Mouse (Mus musculus) MEL (cell line): ENCODE measurements at regions not wholly inside any gene's neighbourhood (a gene's known extent, or its start where the extent isn't known, plus 50 kb on each side); places are given as distances from the start of the nearest gene placed in this dataset.
A peak's percentile ranks its signal among the peaks of the same experiment; 100 is the strongest.

Experiments used
- DNase-seq: peaks from one replicate; pipeline ENCODE4 v3.0.0; 2011; ENCODE audit warnings: low read depth, low spot score
- H3K27ac ChIP-seq: 2 replicates; pipeline ENCODE4 v1.5.1; 2012; ENCODE audit warnings: low read depth, mild to moderate bottlenecking, control low read depth, low read length, moderate library complexity; ENCODE audit not compliant: control insufficient read depth
- H3K27me3 ChIP-seq, 2 experiments: fragments of 150-350 bp in 1 of 2; sonication (generic) in 1 of 2; 2 replicates each; pipeline ENCODE4 v1.6.1; 2012; ENCODE audit warnings: low read length in 2 of 2, mild to moderate bottlenecking in 2 of 2, improper control_type of control experiment in 1 of 2, moderate library complexity in 1 of 2; ENCODE audit not compliant: insufficient read depth in 2 of 2, control insufficient read depth in 1 of 2
- H3K36me3 ChIP-seq, 2 experiments: 2 replicates each; pipeline ENCODE4 v1.6.1; 2012 to 2014; ENCODE audit warnings: low read length in 2 of 2, improper control_type of control experiment in 1 of 2, inconsistent platforms in 1 of 2, mild to moderate bottlenecking in 1 of 2; ENCODE audit not compliant: insufficient read depth in 2 of 2, control insufficient read depth in 1 of 2
- H3K4me1 ChIP-seq, 2 experiments: fragments of 150-350 bp in 1 of 2; sonication (generic) in 1 of 2; 2 replicates each; pipeline ENCODE4 v1.6.1; 2012; ENCODE audit warnings: low read length in 2 of 2, improper control_type of control experiment in 1 of 2, mild to moderate bottlenecking in 1 of 2; ENCODE audit not compliant: insufficient read depth in 2 of 2, control insufficient read depth in 1 of 2
- H3K4me3 ChIP-seq, 2 experiments: fragments of 150-350 bp in 1 of 2; sonication (generic) in 1 of 2; 2 replicates each; pipeline ENCODE4 v1.5.1; 2012; ENCODE audit warnings: low read depth in 2 of 2, low read length in 2 of 2, mild to moderate bottlenecking in 2 of 2, moderate library complexity in 2 of 2, control low read depth in 1 of 2, improper control_type of control experiment in 1 of 2; ENCODE audit not compliant: control insufficient read depth in 1 of 2, insufficient read depth in 1 of 2
- H3K79me2 ChIP-seq: 2 replicates; pipeline ENCODE4 v1.6.1; 2012; ENCODE audit warnings: mild to moderate bottlenecking, low read length, moderate library complexity; ENCODE audit not compliant: control insufficient read depth, poor library complexity, insufficient read depth
- H3K9ac ChIP-seq: 2 replicates; pipeline ENCODE4 v1.6.1; 2012; ENCODE audit warnings: low read depth, mild to moderate bottlenecking, control low read depth, low read length, moderate library complexity; ENCODE audit not compliant: control insufficient read depth, poor library complexity, severe bottlenecking
- H3K9me3 ChIP-seq: fragments of 150-350 bp; sonication (generic); replicated peaks from 2 replicates; pipeline ENCODE4 v1.6.1; 2012; ENCODE audit warnings: mild to moderate bottlenecking, low read length, improper control_type of control experiment, moderate library complexity; ENCODE audit not compliant: insufficient read depth
- CTCF ChIP-seq, 3 experiments: IDR thresholded peaks in 2 of 3; conservative IDR thresholded peaks in 1 of 3; 2 replicates each; pipeline ENCODE4 v1.5.1; 2011 to 2012; ENCODE audit warnings: low read length in 3 of 3, low read depth in 2 of 3, mild to moderate bottlenecking in 2 of 3, improper control_type of control experiment in 1 of 3, inconsistent platforms in 1 of 3, mixed read lengths in 1 of 3, moderate library complexity in 1 of 3; ENCODE audit not compliant: control insufficient read depth in 1 of 3, insufficient read depth in 1 of 3, poor library complexity in 1 of 3, severe bottlenecking in 1 of 3
- ETS1 ChIP-seq: IDR thresholded peaks from 2 replicates; pipeline ENCODE4 v1.6.1; 2012; ENCODE audit warnings: low read depth, mild to moderate bottlenecking, inconsistent platforms, low read length, improper control_type of control experiment, moderate library complexity
- GATA1 ChIP-seq: IDR thresholded peaks from 2 replicates; pipeline ENCODE4 v1.6.1; 2011; ENCODE audit warnings: low read depth, low read length, improper control_type of control experiment
- JUND ChIP-seq: IDR thresholded peaks from 2 replicates; pipeline ENCODE4 v1.6.1; 2011; ENCODE audit warnings: low read depth, mild to moderate bottlenecking, improper control_type of control experiment, low read length
- KAT2A ChIP-seq: conservative IDR thresholded peaks from 2 replicates; pipeline ENCODE4 v1.6.1; 2012; ENCODE audit warnings: low read depth, low read length, improper control_type of control experiment, inconsistent platforms
- MAX ChIP-seq: IDR thresholded peaks from 2 replicates; pipeline ENCODE4 v1.6.1; 2011; ENCODE audit warnings: low read length, improper control_type of control experiment
- MYB ChIP-seq: IDR thresholded peaks from 2 replicates; pipeline ENCODE4 v1.6.1; 2011; ENCODE audit warnings: mild to moderate bottlenecking, low read depth, low read length, improper control_type of control experiment
- NELFE ChIP-seq: IDR thresholded peaks from 2 replicates; pipeline ENCODE4 v1.6.1; 2011; ENCODE audit warnings: low read depth, low read length, improper control_type of control experiment
- NRF1 ChIP-seq: IDR thresholded peaks from 2 replicates; pipeline ENCODE4 v1.6.1; 2014; ENCODE audit warnings: low read depth, mild to moderate bottlenecking, inconsistent platforms, low read length, improper control_type of control experiment, moderate library complexity; ENCODE audit not compliant: poor library complexity, insufficient read depth, severe bottlenecking
- POLR2AphosphoS2 ChIP-seq: IDR thresholded peaks from 2 replicates; pipeline ENCODE4 v1.6.1; 2011; ENCODE audit warnings: low read length, improper control_type of control experiment
- RAD21 ChIP-seq: IDR thresholded peaks from 2 replicates; pipeline ENCODE4 v1.6.1; 2011; ENCODE audit warnings: mild to moderate bottlenecking, low read depth, low read length, improper control_type of control experiment
- RCOR1 ChIP-seq: IDR thresholded peaks from 2 replicates; pipeline ENCODE4 v1.6.1; 2012; ENCODE audit warnings: low read depth, mild to moderate bottlenecking, inconsistent platforms, low read length, improper control_type of control experiment
- SMC3 ChIP-seq: IDR thresholded peaks from 2 replicates; pipeline ENCODE4 v1.6.1; 2011; ENCODE audit warnings: low read depth, low read length, improper control_type of control experiment
- UBTF ChIP-seq: IDR thresholded peaks from 2 replicates; pipeline ENCODE4 v1.6.1; 2012; ENCODE audit warnings: low read depth, mild to moderate bottlenecking, inconsistent platforms, low read length, improper control_type of control experiment, moderate library complexity, borderline replicate concordance; ENCODE audit not compliant: insufficient read depth
- ZC3H11A ChIP-seq: IDR thresholded peaks from 2 replicates; pipeline ENCODE4 v1.6.1; 2012; ENCODE audit warnings: low read depth, mild to moderate bottlenecking, inconsistent platforms, low read length, improper control_type of control experiment
- ZKSCAN1 ChIP-seq: IDR thresholded peaks from 2 replicates; pipeline ENCODE4 v1.6.1; 2012; ENCODE audit warnings: low read depth, mild to moderate bottlenecking, inconsistent platforms, low read length, improper control_type of control experiment, moderate library complexity
- ZMIZ1 ChIP-seq: IDR thresholded peaks from 2 replicates; pipeline ENCODE4 v1.6.1; 2012; ENCODE audit warnings: low read depth, mild to moderate bottlenecking, inconsistent platforms, low read length, improper control_type of control experiment, moderate library complexity
- ZNF384 ChIP-seq: IDR thresholded peaks from 2 replicates; pipeline ENCODE4 v1.6.1; 2012; ENCODE audit warnings: low read depth, mild to moderate bottlenecking, inconsistent platforms, low read length, improper control_type of control experiment

DNA sequence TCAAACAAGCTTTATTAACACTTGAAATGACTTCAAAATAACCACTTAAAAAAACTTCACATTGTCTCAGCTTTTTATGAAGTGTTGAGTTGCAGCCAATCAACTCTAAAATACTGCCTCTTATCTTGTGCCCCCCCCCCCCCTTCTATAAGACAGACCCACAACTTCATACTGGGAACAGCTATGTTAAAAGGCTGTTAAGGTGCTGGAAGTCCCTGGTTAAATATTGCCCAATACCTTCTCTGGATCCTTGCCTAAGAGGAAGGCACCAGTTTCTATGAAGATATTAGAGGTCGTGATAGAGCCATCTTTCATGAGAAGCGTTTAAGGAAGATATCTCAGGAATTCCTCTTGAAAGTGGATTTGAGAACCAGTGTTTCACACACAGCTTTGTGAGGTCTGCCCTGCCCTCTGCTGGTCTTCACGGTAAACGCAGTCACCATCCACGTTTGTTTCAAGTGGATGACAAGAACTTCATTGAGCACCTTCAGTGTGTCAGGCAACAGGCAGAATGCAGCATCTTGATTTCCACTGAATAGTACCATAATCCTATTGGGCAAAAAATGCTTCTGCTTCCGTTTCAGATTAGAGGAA lies 75.2 kb upstream of the Arntl start:
- H3K79me2 ChIP-seq: no peaks in the 10 kb centered on the region
- H3K9me3 ChIP-seq: no peaks in the 10 kb centered on the region
- no peak overlapping the region for H3K27ac ChIP-seq
- H3K27me3 ChIP-seq: no peaks in the 10 kb centered on the region
- DNase-seq: peak; percentile 66
- TF ChIP-seq SMC3 (peak; percentile 77), CTCF (IDR thresholded peaks at IDR 0.05 in 2 of 3, conservative IDR thresholded peaks at IDR 0.05 in 1 of 3; ENCODE audit: control insufficient read depth in 1 of 3, insufficient read depth in 1 of 3, low read depth in 2 of 3, low read length in 3 of 3, poor library complexity in 1 of 3, severe bottlenecking in 1 of 3) (peak; percentile 64 to 73 (median 68)), JUND (no peak), MAX (no peak), ZC3H11A (peak; percentile 57), GATA1 (no peak), ZNF384 (no peak), MYB (no peak), ETS1 (no peak), RAD21 (peak; percentile 73)
- H3K9ac ChIP-seq: no peak overlapping the region
- no peaks in the 10 kb centered on the region; a peak in 1 of 4 replicates for H3K4me1 ChIP-seq
- no peaks in the 10 kb centered on the region for H3K36me3 ChIP-seq
- H3K4me3 ChIP-seq: no peak overlapping the region

DNA sequence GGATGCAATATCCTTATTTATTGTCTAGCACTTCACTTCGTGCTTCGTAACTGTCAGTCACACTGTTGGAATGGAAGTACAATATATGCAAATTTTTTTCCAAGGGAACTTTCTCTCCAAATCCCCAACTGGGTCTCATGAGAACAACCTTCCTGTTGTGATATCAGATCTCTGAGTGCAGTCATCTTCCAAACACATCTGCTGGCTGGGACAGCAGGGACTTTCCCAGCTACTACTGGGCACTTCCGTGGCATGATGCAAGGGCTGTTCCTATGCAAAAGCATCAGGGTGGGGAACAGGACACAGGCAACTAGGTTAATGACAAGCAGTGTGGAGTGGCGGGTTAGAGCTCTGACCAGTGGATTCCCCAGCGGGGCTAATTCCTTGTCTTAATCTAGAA lies 73.4 kb upstream of the Arntl start:
- H3K79me2 ChIP-seq: no peaks in the 10 kb centered on the region
- no peaks in the 10 kb centered on the region for H3K36me3 ChIP-seq
- no peaks in the 10 kb centered on the region for H3K27me3 ChIP-seq
- no peak overlapping the region for H3K27ac ChIP-seq
- DNase-seq: no peak
- TF ChIP-seq MYB (no peak), POLR2AphosphoS2 (no peak), ZKSCAN1 (no peak), MAX (no peak), ZNF384 (no peak), NRF1 (no peak), CTCF (IDR thresholded peaks at IDR 0.05 in 2 of 3, conservative IDR thresholded peaks at IDR 0.05 in 1 of 3; ENCODE audit: control insufficient read depth in 1 of 3, insufficient read depth in 1 of 3, low read depth in 2 of 3, low read length in 3 of 3, poor library complexity in 1 of 3, severe bottlenecking in 1 of 3) (no peak), KAT2A (no peak), ZMIZ1 (no peak), RCOR1 (no peak), GATA1 (no peak), UBTF (no peak), NELFE (no peak)
- H3K4me3 ChIP-seq: no peak overlapping the region
- H3K9ac ChIP-seq: no peak overlapping the region
- no peaks in the 10 kb centered on the region; a peak in 1 of 4 replicates for H3K4me1 ChIP-seq
- H3K9me3 ChIP-seq: no peaks in the 10 kb centered on the region
